Mouse (Mus musculus) megakaryocyte, adult 5-6 weeks (primary cell): ENCODE results near the gene Cdc73. TPM values are rescaled to one million over a fixed set of nuclear protein-coding genes. Genes with fewer than 3 reads are reported as not detected.
"Not testable (repeated sequence)": the region's sequence is repeated elsewhere in the genome, so short reads cannot be mapped to it uniquely, and the experiment has no call there.

Experiments used
- ATAC-seq: 2 replicates; pipeline ENCODE4 v1.8.0; 2016; ENCODE audit warnings: mild to moderate bottlenecking, inconsistent platforms; ENCODE audit not compliant: poor library complexity, severe bottlenecking
- total RNA-seq, 2 experiments: library from RNA; stranded (forward) in 1 of 2; stranded (reverse) in 1 of 2; fragments of 153-499, 151-499 nt in 1 of 2; fragments of 221-1000, 200-1000 nt in 1 of 2; gene quantifications; 2 replicates each; pipeline versions ENCODE4 v1.2.3 to v1.2.4; 2015 to 2017

Cdc73 gene
- 47.0 and 47.1 TPM in 2 replicates for total RNA-seq (2015)
- 11.2 and 15.5 TPM in 2 replicates for total RNA-seq (2017)

- peak; percentile 93 for ATAC-seq
Measured at GRCm38 (mm10) chr1:143702741-143703262, at the start of gene Cdc73. TSS of gene Cdc73 (minus strand) at chr1:143702893.

GRCm38 (mm10) chr1:143745871-143746270, 43.2 kb upstream of the Cdc73 start:
- ATAC-seq: no peak

GRCm38 (mm10) chr1:143742186-143742585, 39.5 kb upstream of the Cdc73 start:
- ATAC-seq: no peak

GRCm38 (mm10) chr1:143741331-143741730, 38.6 kb upstream of the Cdc73 start:
- no peak for ATAC-seq

GRCm38 (mm10) chr1:143740581-143740980, 37.9 kb upstream of the Cdc73 start:
- ATAC-seq: no peak

GRCm38 (mm10) chr1:143739361-143740350, 37.0 kb upstream of the Cdc73 start:
- ATAC-seq: peak; percentile 92

GRCm38 (mm10) chr1:143738811-143739210, 36.1 kb upstream of the Cdc73 start:
- peak; percentile 31 for ATAC-seq

- no peak for ATAC-seq
Measured at GRCm38 (mm10) chr1:143733914-143734410, 31.3 kb upstream of the Cdc73 start.

GRCm38 (mm10) chr1:143731691-143732090, 29.0 kb upstream of the Cdc73 start:
- ATAC-seq: no peak

- ATAC-seq: peak; percentile 98
Measured at GRCm38 (mm10) chr1:143730899-143731298, 28.2 kb upstream of the Cdc73 start.

GRCm38 (mm10) chr1:143727701-143728445, 25.2 kb upstream of the Cdc73 start:
- ATAC-seq: no peak

- no peak for ATAC-seq
Measured at GRCm38 (mm10) chr1:143724456-143725064, 21.9 kb upstream of the Cdc73 start.

GRCm38 (mm10) chr1:143716038-143716437, 13.3 kb upstream of the Cdc73 start, which contains the start of gene Glrx2:
TSS of gene Glrx2 (plus strand) at chr1:143716338.
- not testable (repeated sequence) for ATAC-seq

- ATAC-seq: peak; percentile 65
Measured at GRCm38 (mm10) chr1:143710627-143710976, 7.9 kb upstream of the Cdc73 start.

- peak; percentile 97 for ATAC-seq
Measured at GRCm38 (mm10) chr1:143709966-143710626, 7.4 kb upstream of the Cdc73 start.

GRCm38 (mm10) chr1:143708361-143708760, 5.7 kb upstream of the Cdc73 start:
- ATAC-seq: peak; percentile 59

GRCm38 (mm10) chr1:143707006-143707405, 4.3 kb upstream of the Cdc73 start:
- ATAC-seq: no peak

GRCm38 (mm10) chr1:143702141-143702740, 452 bp downstream of the Cdc73 start:
- ATAC-seq: peak; percentile 34

- no peak for ATAC-seq
Measured at GRCm38 (mm10) chr1:143701736-143702135, 957 bp downstream of the Cdc73 start.

GRCm38 (mm10) chr1:143684849-143685248, 17.8 kb downstream of the Cdc73 start:
- no peak for ATAC-seq
